Mouse (Mus musculus): ENCODE results near the gene Lgi2. TPM values are rescaled to one million over a fixed set of nuclear protein-coding genes. Genes with fewer than 3 reads are reported as not detected.
A peak's percentile ranks its signal among the peaks of the same experiment; 100 is the strongest.

Gene Lgi2
- polyA plus RNA-seq (2012; rRNA removed): 25.6 and 26.1 TPM in 2 replicates

- no peak within 1 kb of the TSS for H3K27ac ChIP-seq (ENCODE audit: insufficient read depth, low read length)
- TF ChIP-seq POLR2A (IDR thresholded peaks at IDR 0.05; ENCODE audit: extremely low read depth, insufficient read depth, low read length) (no peak), CTCF (IDR thresholded peaks at IDR 0.05; ENCODE audit: extremely low read depth, insufficient read depth, low read length) (no peak)
- H3K4me1 ChIP-seq (ENCODE audit: control insufficient read depth, insufficient read depth, low read length): peaks cover 4% of the 10 kb centered on the region; the same call in 1 of the 2 replicates
- peak within 1 kb of the TSS; percentile 41 for H3K4me3 ChIP-seq (ENCODE audit: insufficient read depth, low read length)
Measured at GRCm38 (mm10) chr5:52565813-52566531, at the start of gene Lgi2. TSS of gene Lgi2 (minus strand) at chr5:52566462.

- Histone ChIP-seq H3K4me3 (ENCODE audit: insufficient read depth, low read length) (no peak overlapping the region), H3K27ac (ENCODE audit: insufficient read depth, low read length) (no peak overlapping the region), H3K4me1 (ENCODE audit: control insufficient read depth, insufficient read depth, low read length) (peaks cover 10% of the 10 kb centered on the region)
- TF ChIP-seq POLR2A (IDR thresholded peaks at IDR 0.05; ENCODE audit: extremely low read depth, insufficient read depth, low read length) (no peak), CTCF (IDR thresholded peaks at IDR 0.05; ENCODE audit: extremely low read depth, insufficient read depth, low read length) (no peak)
Measured at GRCm38 (mm10) chr5:52615421-52615820, 49.2 kb upstream of the Lgi2 start.

- no peak overlapping the region for H3K27ac ChIP-seq (ENCODE audit: insufficient read depth, low read length)
- H3K4me3 ChIP-seq (ENCODE audit: insufficient read depth, low read length): no peak overlapping the region
- TF ChIP-seq CTCF (IDR thresholded peaks at IDR 0.05; ENCODE audit: extremely low read depth, insufficient read depth, low read length) (no peak), POLR2A (IDR thresholded peaks at IDR 0.05; ENCODE audit: extremely low read depth, insufficient read depth, low read length) (no peak)
- H3K4me1 ChIP-seq (ENCODE audit: control insufficient read depth, insufficient read depth, low read length): peaks cover 10% of the 10 kb centered on the region
Measured at GRCm38 (mm10) chr5:52614686-52615085, 48.4 kb upstream of the Lgi2 start.

GRCm38 (mm10) chr5:52612776-52613175 lies 46.5 kb upstream of the Lgi2 start:
- TF ChIP-seq CTCF (IDR thresholded peaks at IDR 0.05; ENCODE audit: extremely low read depth, insufficient read depth, low read length) (no peak), POLR2A (IDR thresholded peaks at IDR 0.05; ENCODE audit: extremely low read depth, insufficient read depth, low read length) (no peak)
- H3K27ac ChIP-seq (ENCODE audit: insufficient read depth, low read length): no peak overlapping the region

GRCm38 (mm10) chr5:52611315-52611895 lies 45.1 kb upstream of the Lgi2 start:
- H3K4me3 ChIP-seq (ENCODE audit: insufficient read depth, low read length): no peak overlapping the region
- TF ChIP-seq POLR2A (IDR thresholded peaks at IDR 0.05; ENCODE audit: extremely low read depth, insufficient read depth, low read length) (no peak), CTCF (IDR thresholded peaks at IDR 0.05; ENCODE audit: extremely low read depth, insufficient read depth, low read length) (no peak)
- H3K4me1 ChIP-seq (ENCODE audit: control insufficient read depth, insufficient read depth, low read length): no peaks in the 10 kb centered on the region; the same call in 1 of the 2 replicates
- no peak overlapping the region for H3K27ac ChIP-seq (ENCODE audit: insufficient read depth, low read length)

More at GRCm38 (mm10) chr5:52612776-52613175, 46.5 kb upstream of the Lgi2 start:
- Histone ChIP-seq H3K4me3 (ENCODE audit: insufficient read depth, low read length) (no peak overlapping the region), H3K4me1 (ENCODE audit: control insufficient read depth, insufficient read depth, low read length) (peaks cover 4% of the 10 kb centered on the region)

GRCm38 (mm10) chr5:52610306-52610705 lies 44.0 kb upstream of the Lgi2 start:
- H3K27ac ChIP-seq (ENCODE audit: insufficient read depth, low read length): no peak overlapping the region
- TF ChIP-seq POLR2A (IDR thresholded peaks at IDR 0.05; ENCODE audit: extremely low read depth, insufficient read depth, low read length) (no peak), CTCF (IDR thresholded peaks at IDR 0.05; ENCODE audit: extremely low read depth, insufficient read depth, low read length) (no peak)
- H3K4me1 ChIP-seq (ENCODE audit: control insufficient read depth, insufficient read depth, low read length): no peaks in the 10 kb centered on the region
- no peak overlapping the region for H3K4me3 ChIP-seq (ENCODE audit: insufficient read depth, low read length)

- Histone ChIP-seq H3K4me1 (ENCODE audit: control insufficient read depth, insufficient read depth, low read length) (no peaks in the 10 kb centered on the region), H3K4me3 (ENCODE audit: insufficient read depth, low read length) (no peak overlapping the region), H3K27ac (ENCODE audit: insufficient read depth, low read length) (no peak overlapping the region)
- TF ChIP-seq CTCF (IDR thresholded peaks at IDR 0.05; ENCODE audit: extremely low read depth, insufficient read depth, low read length): no peak
- TF ChIP-seq POLR2A (IDR thresholded peaks at IDR 0.05; ENCODE audit: extremely low read depth, insufficient read depth, low read length): no peak
Measured at GRCm38 (mm10) chr5:52609672-52610071, 43.4 kb upstream of the Lgi2 start.

GRCm38 (mm10) chr5:52604582-52605041 lies 38.4 kb upstream of the Lgi2 start:
- TF ChIP-seq CTCF (IDR thresholded peaks at IDR 0.05; ENCODE audit: extremely low read depth, insufficient read depth, low read length): no peak
- TF ChIP-seq POLR2A (IDR thresholded peaks at IDR 0.05; ENCODE audit: extremely low read depth, insufficient read depth, low read length): no peak

GRCm38 (mm10) chr5:52590612-52591011 lies 24.4 kb upstream of the Lgi2 start:
- TF ChIP-seq CTCF (IDR thresholded peaks at IDR 0.05; ENCODE audit: extremely low read depth, insufficient read depth, low read length): no peak
- TF ChIP-seq POLR2A (IDR thresholded peaks at IDR 0.05; ENCODE audit: extremely low read depth, insufficient read depth, low read length): no peak
- H3K27ac ChIP-seq (ENCODE audit: insufficient read depth, low read length): no peak overlapping the region
- no peak overlapping the region for H3K4me3 ChIP-seq (ENCODE audit: insufficient read depth, low read length)
- H3K4me1 ChIP-seq (ENCODE audit: control insufficient read depth, insufficient read depth, low read length): no peaks in the 10 kb centered on the region

More at GRCm38 (mm10) chr5:52604582-52605041, 38.4 kb upstream of the Lgi2 start:
- Histone ChIP-seq H3K4me1 (ENCODE audit: control insufficient read depth, insufficient read depth, low read length) (no peaks in the 10 kb centered on the region), H3K27ac (ENCODE audit: insufficient read depth, low read length) (no peak overlapping the region), H3K4me3 (ENCODE audit: insufficient read depth, low read length) (no peak overlapping the region)

- Histone ChIP-seq H3K27ac (ENCODE audit: insufficient read depth, low read length) (no peak overlapping the region), H3K4me1 (ENCODE audit: control insufficient read depth, insufficient read depth, low read length) (no peaks in the 10 kb centered on the region), H3K4me3 (ENCODE audit: insufficient read depth, low read length) (no peak overlapping the region)
- TF ChIP-seq CTCF (IDR thresholded peaks at IDR 0.05; ENCODE audit: extremely low read depth, insufficient read depth, low read length) (no peak), POLR2A (IDR thresholded peaks at IDR 0.05; ENCODE audit: extremely low read depth, insufficient read depth, low read length) (no peak)
Measured at GRCm38 (mm10) chr5:52588650-52589049, 22.4 kb upstream of the Lgi2 start.
